Mouse (Mus musculus): ENCODE measurements around the gene Grip2. TPM values are rescaled to one million over a fixed set of nuclear protein-coding genes. Genes with fewer than 3 reads are reported as not detected.

The Grip2 gene
- total RNA-seq, 2 experiments from 2014 or later, result 16.2 to 17.3 TPM

- intact Hi-C loops (cut with DNase I), result no loop called here
- TF ChIP-seq CTCF (IDR thresholded peaks at IDR 0.05), result no peak
- Histone ChIP-seq H3K4me3 (no peak overlapping the region), H3K27ac (no peak overlapping the region)
- no peak for DNase-seq (ENCODE audit: extremely low spot score in 1 of 2, low spot score in 2 of 2)
Observed at GRCm38 (mm10) chr6:91832863-91833440, 5.9 kb upstream of the Grip2 start.

DNA sequence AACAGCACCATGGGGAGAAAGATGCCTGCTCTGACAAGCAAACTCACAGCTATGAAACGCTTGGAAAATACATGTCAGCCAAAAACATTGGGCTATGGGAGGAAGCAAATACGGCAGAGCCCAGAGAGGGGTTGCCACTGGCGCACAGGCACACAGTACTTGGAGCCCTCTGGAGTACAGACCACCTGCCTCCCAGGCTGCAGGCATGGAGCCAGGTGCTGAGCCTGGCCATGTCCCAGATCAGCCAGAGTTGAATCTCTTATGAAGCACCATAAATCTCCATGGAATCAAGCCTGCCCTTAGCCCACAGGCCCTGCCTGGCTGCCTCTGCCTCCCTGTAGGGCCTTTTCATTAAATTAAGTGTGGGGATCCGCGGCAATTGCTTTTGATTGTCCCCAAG is 876 bp upstream of the Grip2 start:
- H3K27ac ChIP-seq, result no peak overlapping the region
- TF ChIP-seq CTCF (IDR thresholded peaks at IDR 0.05), result no peak
- intact Hi-C loops (cut with DNase I), result no loop called here
- DNase-seq (ENCODE audit: extremely low spot score in 1 of 2, low spot score in 2 of 2), result no peak
- no peak overlapping the region for H3K4me3 ChIP-seq

- Histone ChIP-seq H3K27ac (no peak overlapping the region), H3K4me3 (no peak overlapping the region)
- intact Hi-C loops (cut with DNase I), result no loop called here
- DNase-seq (ENCODE audit: extremely low spot score in 1 of 2, low spot score in 2 of 2), result no peak
- no peak for TF ChIP-seq CTCF (IDR thresholded peaks at IDR 0.05)
Observed at GRCm38 (mm10) chr6:91818271-91818670, 8.8 kb downstream of the Grip2 start.

DNA sequence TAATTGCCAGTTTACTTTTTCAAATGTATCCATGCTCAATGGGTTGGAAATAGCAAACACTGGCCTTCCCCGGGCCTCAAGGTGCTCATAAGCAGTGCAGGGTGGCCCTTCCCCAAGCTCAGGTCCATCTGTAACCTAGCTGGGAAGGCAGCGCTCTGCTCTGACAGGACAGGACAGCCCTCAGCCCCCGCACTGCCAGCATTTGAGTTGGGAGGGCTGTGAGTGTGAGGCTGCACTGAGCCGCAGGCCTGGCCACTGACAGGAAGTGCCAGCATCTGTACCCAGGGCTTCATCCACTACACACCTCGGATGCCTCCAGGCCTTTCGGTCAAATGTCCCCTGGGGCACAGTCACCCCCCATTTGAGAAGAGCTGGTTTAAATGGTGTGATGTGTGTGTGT is 11.1 kb downstream of the Grip2 start:
- intact Hi-C loops (cut with DNase I), result no loop called here
- Histone ChIP-seq H3K27ac (no peak overlapping the region), H3K4me3 (no peak overlapping the region)
- DNase-seq (ENCODE audit: extremely low spot score in 1 of 2, low spot score in 2 of 2), result no peak
- TF ChIP-seq CTCF (IDR thresholded peaks at IDR 0.05), result no peak

DNA sequence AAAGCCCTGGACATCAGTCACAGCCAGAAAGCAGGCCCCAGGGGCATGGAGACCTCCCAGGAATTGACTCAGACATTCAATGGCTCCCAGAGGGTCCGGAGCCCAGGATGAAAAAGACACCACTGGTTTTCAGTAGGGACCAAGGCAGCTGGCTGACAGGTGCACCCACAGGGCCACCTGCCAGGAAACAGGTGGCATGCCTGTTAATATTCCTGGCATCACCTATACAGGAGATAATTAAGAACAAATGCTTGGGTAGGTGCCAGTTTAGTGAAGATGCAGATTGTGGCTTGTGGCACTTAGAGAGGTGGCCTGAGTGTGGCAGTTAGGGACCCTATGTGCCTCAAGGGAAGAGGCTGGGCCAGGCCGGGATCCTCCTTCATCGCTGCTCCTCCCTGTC is 13.4 kb downstream of the Grip2 start:
- intact Hi-C loops (cut with DNase I), result no loop called here
- TF ChIP-seq CTCF (IDR thresholded peaks at IDR 0.05), result no peak
- DNase-seq (ENCODE audit: extremely low spot score in 1 of 2, low spot score in 2 of 2), result no peak

GRCm38 (mm10) chr6:91810007-91810406 is 17.0 kb downstream of the Grip2 start:
- no peak for TF ChIP-seq CTCF (IDR thresholded peaks at IDR 0.05)
- DNase-seq (ENCODE audit: extremely low spot score in 1 of 2, low spot score in 2 of 2), result no peak
- Histone ChIP-seq H3K4me3 (no peak overlapping the region), H3K27ac (no peak overlapping the region)
- intact Hi-C loops (cut with DNase I), result no loop called here

More for the DNA sequence above, 13.4 kb downstream of the Grip2 start:
- no peak overlapping the region for H3K27ac ChIP-seq
- no peak overlapping the region for H3K4me3 ChIP-seq

- intact Hi-C loops (cut with DNase I), result loop anchor here (5.0 kb wide), 1 partner anchor 34 kb away; no protein-coding TSS in a partner anchor
- DNase-seq (ENCODE audit: extremely low spot score in 1 of 2, low spot score in 2 of 2), result no peak
- H3K4me3 ChIP-seq, result no peak overlapping the region
- no peak for TF ChIP-seq CTCF (IDR thresholded peaks at IDR 0.05)
- H3K27ac ChIP-seq, result no peak overlapping the region
Observed at GRCm38 (mm10) chr6:91808022-91808421, 19.0 kb downstream of the Grip2 start.

DNA sequence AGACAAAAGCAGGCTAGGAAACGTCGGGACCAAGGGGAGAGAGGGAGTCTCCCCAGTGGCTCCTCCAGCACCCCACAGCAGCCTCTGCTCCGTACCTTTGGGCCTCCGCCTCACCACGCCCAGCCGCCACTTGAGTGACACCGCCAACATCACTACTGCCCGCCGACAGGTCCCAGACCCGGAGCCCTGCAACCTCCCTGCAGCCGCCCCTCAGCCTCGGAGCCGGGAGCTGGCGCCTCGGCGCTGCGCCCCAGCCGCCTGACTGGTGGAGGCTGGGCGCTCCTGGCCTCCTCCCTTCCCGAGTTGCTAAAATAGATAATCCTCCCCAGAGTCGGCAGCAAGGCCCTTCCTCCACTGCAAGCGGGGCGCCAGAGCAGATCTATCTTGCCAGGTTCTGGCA is 19.9 kb downstream of the Grip2 start:
- Histone ChIP-seq H3K4me3 (peak overlapping the region; percentile 58), H3K27ac (peak overlapping the region; percentile 88)
- intact Hi-C loops (cut with DNase I), result loop anchor here (5.0 kb wide), 1 partner anchor 35 kb away; no protein-coding TSS in a partner anchor
- peak; percentile 50 to 62 for DNase-seq (ENCODE audit: extremely low spot score in 1 of 2, low spot score in 2 of 2)
- TF ChIP-seq CTCF (IDR thresholded peaks at IDR 0.05), result no peak

DNA sequence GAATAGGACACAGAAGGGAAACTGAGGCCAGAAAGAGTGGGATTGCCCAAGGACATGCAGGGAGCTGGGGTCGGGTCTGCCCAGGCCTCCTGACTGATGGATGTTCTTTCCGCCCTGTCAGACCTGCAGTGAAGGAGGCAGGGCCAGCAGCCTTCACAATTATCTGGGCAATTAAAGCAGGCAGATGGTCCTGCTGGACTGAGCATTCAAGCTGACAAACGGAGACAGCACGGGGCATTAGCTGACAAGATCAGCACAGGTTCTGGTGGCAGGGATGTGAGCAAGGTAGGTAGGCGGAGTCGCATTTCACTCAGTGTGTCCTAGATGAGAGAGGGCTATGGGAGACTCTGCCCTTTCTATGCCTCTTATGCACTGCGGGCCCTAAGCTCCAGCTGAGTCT is 22.9 kb downstream of the Grip2 start:
- DNase-seq (ENCODE audit: extremely low spot score in 1 of 2, low spot score in 2 of 2), result no peak
- intact Hi-C loops (cut with DNase I), result no loop called here
- no peak overlapping the region for H3K27ac ChIP-seq

DNA sequence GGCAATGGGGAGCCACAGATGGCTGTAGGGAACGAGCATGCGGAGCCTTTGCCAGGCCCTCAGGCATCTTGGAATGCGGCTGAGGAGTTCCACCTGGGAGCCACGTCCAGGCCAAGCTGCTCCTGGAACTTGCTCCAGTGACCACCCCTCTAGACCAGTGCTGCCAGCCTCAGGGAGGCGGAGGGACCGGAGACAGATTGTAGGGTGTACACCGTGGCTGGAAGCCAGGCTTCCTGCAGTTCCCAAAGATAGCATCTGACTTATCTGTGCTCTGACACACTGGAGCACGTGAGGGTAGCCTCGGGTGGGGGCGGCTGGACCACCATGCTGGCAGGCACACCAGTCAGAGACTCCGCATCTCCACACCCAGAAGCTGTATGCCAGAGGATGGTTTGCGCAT is 28.6 kb downstream of the Grip2 start:
- peak; percentile 26 to 35 for DNase-seq (ENCODE audit: extremely low spot score in 1 of 2, low spot score in 2 of 2)
- Histone ChIP-seq H3K27ac (0 out of 2 replicates have a peak overlapping the region, but pooled peaks have one; percentile 24), H3K4me3 (no peak overlapping the region)
- intact Hi-C loops (cut with DNase I), result no loop called here
- TF ChIP-seq CTCF (IDR thresholded peaks at IDR 0.05), result no peak

More for the DNA sequence above, 22.9 kb downstream of the Grip2 start:
- TF ChIP-seq CTCF (IDR thresholded peaks at IDR 0.05), result no peak
- H3K4me3 ChIP-seq, result no peak overlapping the region

DNA sequence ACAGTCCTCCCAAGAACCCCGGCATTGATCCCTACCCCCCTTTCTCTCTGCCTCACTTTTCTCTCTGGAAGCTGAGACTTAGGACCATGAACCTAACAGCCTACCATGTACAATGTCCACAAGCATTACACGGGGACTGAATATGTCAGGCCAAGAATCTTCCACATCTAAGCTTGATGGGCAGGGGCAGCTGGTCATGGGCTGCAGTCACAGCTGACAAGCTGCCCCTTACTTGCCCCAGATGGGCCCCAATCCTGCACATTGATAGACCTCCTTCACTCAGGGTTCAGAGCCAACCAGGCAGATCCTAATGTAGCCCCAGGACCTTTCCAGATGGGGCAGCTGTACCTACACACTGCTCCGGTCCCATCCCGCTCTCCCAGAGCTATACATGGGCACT is 30.3 kb downstream of the Grip2 start:
- TF ChIP-seq CTCF (IDR thresholded peaks at IDR 0.05), result no peak
- Histone ChIP-seq H3K4me3 (no peak overlapping the region), H3K27ac (no peak overlapping the region)
- intact Hi-C loops (cut with DNase I), result no loop called here
- DNase-seq (ENCODE audit: extremely low spot score in 1 of 2, low spot score in 2 of 2), result no peak

GRCm38 (mm10) chr6:91796064-91796463 is 31.0 kb downstream of the Grip2 start:
- no peak for TF ChIP-seq CTCF (IDR thresholded peaks at IDR 0.05)
- H3K4me3 ChIP-seq, result peak overlapping the region; percentile 17; the same call in 1 of the 2 replicates
- DNase-seq (ENCODE audit: extremely low spot score in 1 of 2, low spot score in 2 of 2), result peak; percentile 43 to 49
- H3K27ac ChIP-seq, result no peak overlapping the region
- intact Hi-C loops (cut with DNase I), result no loop called here

GRCm38 (mm10) chr6:91795640-91796039 is 31.4 kb downstream of the Grip2 start:
- intact Hi-C loops (cut with DNase I), result no loop called here
- TF ChIP-seq CTCF (IDR thresholded peaks at IDR 0.05), result no peak
- Histone ChIP-seq H3K4me3 (peak overlapping the region; percentile 17; the same call in 1 of the 2 replicates), H3K27ac (no peak overlapping the region)
- DNase-seq (ENCODE audit: extremely low spot score in 1 of 2, low spot score in 2 of 2), result no peak

All from left cerebral cortex, adult 2 months (tissue).